Mouse (Mus musculus) embryo, embryonic 9.5 days (tissue): Measurements from ENCODE around the gene Dcaf7.

ENCODE experiments used
- DNase-seq: peaks from one replicate; pipeline ENCODE4 v3.0.0-alpha.2; 2017; ENCODE audit errors: extremely low spot score

The Dcaf7 gene

GRCm38 (mm10) chr11:106045256-106045655, 8.6 kb downstream of the Dcaf7 start:
- DNase-seq, result no peak

DNA sequence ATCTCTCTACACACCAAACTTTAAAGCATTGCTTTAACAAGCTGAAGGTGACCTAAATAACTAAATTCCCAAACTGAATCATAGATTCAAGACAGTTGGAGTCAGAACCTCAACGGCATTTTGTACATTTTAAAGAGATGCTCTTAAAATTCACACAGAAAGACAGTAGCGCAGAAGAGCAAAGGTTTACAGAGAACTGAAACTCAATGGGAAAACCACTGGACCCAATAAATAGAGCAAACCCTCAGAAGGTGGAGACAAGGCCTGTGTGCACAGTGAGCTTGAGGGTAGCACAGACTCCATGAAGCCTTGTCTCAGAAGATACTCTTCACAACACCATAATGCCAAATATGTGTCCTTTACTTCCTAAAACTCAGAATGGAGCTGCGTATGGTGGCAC, 9.1 kb downstream of the Dcaf7 start:
- no peak for DNase-seq

- no peak for DNase-seq
These were observed 9.9 kb downstream of the Dcaf7 start for GRCm38 (mm10) chr11:106046584-106046983.

DNA sequence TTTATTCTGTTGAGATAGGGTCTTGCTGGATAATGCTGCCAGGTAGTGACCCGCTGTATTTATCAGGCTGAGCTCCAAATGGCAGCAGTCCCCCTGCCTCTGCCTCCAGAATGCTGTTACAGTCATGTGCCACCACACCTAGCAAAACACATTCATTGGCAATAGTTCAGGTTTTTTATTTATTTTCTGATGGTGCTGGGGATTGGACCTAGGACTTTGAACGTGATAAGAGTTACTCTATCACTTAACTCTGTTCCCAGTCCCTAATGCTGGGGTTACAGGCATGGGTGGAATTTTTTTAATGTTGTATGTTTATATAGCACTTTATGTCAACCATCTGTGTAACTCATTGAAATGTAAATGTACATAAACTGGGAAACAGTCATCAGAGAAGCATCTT, 17.2 kb downstream of the Dcaf7 start:
- DNase-seq, result no peak

DNA sequence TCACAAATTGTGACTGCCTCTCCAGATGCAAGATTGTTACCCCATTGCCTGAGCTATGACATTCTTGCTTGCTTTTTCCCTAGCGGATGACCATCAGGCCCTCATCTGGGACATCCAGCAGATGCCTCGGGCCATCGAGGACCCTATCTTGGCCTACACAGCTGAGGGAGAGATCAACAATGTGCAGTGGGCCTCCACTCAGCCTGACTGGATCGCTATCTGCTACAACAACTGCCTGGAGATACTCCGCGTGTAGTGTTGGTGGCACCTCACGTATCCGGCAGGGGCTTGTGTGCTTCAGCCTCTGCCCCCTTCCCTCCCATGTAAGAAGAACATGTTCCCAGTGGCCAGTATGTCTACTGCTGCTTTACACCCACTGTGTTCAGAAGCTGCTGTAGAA, 17.9 kb downstream of the Dcaf7 start:
- no peak for DNase-seq

DNA sequence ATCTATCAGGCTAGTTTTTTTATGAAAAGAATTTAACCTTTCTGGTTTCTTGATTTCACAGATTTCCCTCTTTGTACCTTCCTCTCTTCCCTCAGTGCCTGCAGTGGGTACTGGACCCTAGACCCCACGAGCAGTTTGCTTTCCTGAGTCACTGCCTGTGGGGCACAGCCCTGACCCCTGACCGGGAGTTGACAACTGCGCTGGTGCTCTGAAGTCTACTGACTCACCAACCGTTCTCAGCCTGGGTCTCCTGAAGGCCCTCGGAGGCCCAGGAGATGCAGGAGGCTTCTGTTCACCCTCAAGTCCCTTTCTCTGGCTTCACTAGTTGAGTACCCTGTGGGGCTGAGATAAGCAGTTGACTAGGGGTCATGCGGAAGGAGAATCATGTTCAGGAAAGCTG, 18.7 kb downstream of the Dcaf7 start:
- DNase-seq, result no peak

- DNase-seq, result no peak
These were observed 20.3 kb downstream of the Dcaf7 start for GRCm38 (mm10) chr11:106056819-106057491.

DNA sequence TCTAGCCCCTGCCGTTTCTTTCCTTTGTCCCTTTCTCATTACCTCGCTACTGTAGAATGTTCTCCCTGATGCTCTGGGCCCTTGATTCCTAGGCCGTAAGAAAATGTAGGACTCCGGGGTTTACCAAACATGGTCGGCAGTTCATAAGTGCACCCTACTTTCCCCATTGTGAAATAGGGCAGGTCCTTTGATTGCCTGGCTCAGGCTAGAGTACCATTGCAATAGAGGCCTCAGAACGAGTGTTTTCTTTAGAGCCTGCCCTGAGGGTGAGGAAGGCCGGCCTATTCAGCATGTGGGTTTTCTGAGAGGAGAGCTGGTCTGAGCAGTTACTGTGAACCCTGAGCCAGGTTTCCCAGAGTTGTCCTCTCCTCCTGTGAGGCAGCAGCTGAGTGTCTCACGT, 21.3 kb downstream of the Dcaf7 start:
- no peak for DNase-seq

- no peak for DNase-seq
These were observed 23.9 kb downstream of the Dcaf7 start for GRCm38 (mm10) chr11:106060549-106060948.

DNA sequence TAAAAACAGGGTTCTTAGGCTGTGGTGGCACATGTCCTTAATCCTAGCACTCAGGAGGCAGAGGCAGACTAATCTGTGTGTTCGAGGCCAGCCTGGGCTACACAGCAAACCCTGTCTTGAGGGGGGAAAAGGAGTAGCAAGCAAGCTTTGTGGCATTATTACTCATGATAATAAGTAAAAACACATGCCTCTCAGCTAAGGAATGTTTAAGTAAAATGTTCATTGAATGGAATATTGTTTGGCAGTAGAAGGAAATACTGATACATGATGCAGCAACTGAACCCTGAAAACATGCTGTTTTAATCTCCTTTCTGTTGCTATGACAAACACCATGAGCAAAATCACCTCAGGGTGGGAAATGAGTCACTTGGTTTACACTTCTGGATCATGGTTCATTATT, 24.6 kb downstream of the Dcaf7 start:
- no peak for DNase-seq

DNA sequence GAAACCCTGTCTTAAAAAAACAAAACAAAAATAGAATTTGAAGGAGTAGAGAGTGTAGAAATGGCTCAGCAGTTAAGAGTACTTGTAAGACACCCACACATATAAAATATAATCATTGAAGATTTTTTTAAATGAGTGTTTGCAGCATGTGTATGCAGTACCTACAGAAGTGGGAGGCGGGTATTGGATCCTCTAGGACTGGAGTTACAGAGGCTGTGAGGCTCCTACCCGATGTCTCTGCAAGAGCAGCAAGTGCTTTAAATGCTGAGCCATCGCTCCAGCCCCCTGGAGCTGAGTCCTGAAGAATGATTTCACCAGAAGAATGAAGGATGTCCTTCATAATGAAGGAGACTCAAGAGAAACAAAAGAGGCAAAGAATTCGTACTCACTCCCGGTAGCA, 27.1 kb downstream of the Dcaf7 start:
- DNase-seq, result no peak

DNA sequence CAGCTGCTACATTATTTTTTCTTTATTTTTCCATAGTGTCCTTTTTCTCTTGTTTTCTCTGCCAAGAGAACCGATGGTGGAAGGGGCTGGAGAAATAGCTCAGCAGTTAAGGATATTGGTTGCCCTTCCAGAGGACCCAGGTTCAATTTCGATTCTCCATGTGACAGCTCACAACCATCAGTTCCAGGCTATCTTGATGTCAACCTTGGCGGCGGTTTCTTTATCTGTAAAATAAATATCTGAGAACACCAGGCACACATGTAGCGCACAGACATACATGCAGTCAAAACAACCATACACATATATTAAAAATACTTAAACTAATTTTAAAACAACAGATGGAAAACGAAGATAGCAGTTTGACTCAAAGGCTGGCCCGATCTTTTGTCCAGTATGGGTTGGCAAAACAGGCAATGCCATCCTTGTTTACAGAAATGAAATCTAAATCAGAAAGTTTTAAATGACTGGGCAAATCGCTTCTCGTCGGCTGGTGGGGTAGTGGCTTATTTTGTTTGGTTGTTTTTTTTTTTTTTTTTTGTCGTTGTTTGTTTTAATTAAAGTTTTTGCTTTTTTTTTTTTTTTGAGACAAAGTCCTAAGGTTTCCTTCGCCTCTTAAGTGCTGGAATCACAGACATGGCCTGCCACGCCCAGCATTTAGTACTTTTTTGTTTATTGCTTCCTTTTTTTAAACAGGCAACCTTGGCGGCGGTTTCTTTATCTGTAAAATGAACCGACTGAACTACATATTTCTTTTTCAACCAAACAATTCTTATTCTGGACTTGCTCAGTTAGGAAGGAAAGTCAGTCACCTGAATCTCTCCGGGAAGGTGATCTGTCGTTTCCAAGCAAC, 28.6 kb downstream of the Dcaf7 start:
- no peak for DNase-seq

DNA sequence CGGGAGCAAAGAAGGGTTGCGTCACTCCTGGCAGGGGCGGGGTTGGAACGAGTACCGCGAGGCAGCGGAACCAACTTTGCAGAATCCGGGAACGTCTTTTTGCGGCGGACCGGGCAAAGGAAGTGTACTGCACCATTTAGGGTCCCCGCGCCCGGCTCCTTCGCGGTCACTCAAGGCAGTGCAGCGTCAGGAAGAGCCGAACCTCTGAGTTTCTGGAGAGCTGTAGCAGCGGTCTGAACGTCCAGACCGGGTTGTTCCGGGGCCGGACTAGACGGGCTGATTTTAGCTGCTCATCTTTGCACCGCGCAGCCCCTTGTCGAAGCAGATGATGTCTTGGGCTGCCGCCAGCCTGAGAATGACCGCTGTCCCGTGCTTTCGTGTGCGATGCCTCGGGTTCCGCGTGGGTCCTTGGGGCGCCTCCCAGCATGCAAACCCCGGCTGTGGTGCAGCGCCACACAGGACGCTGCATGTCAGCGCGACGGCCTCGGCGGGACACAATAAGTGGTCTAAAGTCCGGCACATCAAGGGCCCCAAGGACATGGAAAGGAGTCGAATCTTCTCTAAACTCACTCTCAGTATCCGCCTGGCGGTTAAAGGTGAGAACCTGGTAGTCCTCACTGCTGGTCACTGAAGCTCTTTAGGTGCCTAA, 29.4 kb downstream of the Dcaf7 start, which contains the start of gene Taco1:
Gene Taco1, plus strand, starts transcription at position 139 of the 649 bp plus-strand sequence.
- peak; percentile 92 for DNase-seq

DNA sequence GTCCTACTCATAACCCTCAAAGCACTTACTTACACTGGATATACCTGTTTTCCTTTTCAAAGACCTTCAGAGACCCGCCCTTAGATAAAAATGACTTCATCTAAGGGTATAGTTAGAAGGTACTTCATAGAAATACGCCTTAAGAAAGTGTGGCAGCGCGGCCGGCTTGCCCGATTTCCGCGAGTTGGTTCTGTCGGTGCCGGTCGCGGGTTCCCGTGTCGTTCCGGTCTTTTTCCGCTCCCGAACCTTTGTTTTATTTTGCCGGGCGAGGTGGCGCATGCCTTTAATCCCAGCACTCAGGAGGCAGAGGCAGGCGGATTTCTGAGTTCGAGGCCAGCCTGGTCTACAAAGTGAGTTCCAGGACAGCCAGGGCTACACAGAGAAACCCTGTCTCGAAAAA, 29.9 kb downstream of the Dcaf7 start:
- peak; percentile 65 for DNase-seq

- DNase-seq, result no peak
These were observed 37.1 kb downstream of the Dcaf7 start for GRCm38 (mm10) chr11:106073774-106074173.

- peak; percentile 75 for DNase-seq
These were observed 39.6 kb downstream of the Dcaf7 start for GRCm38 (mm10) chr11:106076321-106076720.

DNA sequence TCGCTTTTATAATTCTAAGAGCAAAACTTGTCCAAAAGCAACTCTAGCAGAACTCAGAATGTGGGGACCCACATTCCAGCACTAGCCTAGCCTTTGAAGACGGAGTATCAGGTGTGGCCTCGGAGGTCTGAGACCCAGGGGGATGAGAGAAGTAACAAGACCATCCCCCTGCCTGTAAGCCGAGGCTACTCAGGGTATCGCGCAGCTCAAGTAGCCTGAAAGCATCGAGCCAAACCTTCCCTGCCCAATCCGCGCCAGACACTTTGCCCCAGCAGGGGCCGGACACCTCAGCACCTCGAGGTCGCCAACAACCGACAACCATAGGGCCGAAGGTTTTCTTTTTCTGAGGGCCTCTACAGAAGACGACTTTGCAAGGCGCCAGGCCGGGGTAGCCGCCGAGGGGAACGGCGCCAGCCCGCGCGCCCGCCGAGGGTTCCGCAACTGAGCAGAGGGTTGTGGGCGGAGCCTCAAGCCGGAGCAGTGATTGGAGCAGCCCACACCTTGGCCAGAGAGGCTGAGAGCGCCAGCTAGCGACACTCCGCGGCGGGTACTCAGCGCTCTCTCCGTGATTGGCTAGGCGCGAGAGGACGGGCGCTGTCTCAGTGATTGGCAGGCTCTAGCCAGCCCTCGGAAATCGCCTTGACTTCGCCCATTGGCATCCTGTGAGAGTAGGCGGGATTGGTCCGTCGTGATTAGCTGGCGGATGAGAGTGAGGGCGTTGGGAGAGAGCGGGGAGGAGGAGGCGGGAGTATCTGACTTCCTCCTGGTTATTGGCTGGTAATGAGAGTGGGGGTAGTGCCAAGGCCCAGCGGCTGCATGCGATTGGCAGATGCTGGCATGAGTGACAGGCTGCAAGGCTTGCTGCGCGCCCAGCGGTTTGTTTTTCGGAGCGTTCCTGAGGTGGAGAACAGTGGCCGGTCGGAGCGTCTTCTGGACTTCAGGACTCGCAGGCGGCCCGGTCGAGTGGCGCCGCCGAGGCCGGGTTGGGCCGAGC, 47.3 kb downstream of the Dcaf7 start, which contains the start of gene Map3k3:
Gene Map3k3, plus strand, starts transcription at position 906 of the 994 bp plus-strand sequence.
- peak; percentile 97 for DNase-seq

DNA sequence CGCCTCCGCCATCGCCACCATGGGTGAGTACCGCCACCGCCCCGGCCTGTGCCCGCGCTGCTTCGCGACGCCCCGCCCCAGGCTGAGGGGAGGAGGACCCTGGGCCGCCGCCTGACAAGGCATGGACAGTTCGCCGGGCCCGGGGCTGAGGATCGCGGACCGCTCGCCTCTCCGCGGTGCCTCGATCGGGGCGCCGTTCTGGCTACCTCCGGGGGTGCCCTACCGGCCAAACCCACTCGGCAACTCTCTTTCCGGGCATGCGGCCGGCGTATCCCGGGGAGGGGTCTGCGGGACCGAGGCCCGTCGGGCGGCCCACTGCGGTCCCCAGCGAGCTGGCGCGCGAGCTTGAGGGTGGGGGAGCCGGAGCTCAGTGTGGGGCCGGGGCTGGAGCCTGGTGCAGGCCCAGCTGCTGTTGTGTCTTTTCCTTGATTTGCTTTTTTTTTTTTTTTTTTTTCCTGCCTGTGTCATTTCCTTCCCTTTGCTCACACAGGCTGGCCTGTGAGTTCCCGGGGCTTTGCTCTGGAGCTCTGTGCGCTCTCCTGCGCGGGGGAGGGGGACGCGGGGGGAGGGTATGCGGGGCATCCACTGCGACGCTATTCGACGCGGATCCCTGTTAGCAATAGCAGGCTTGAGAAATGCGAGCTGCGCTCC, 48.4 kb downstream of the Dcaf7 start:
- peak; percentile 86 for DNase-seq

GRCm38 (mm10) chr11:106098223-106098622, 61.6 kb downstream of the Dcaf7 start:
- no peak for DNase-seq

- DNase-seq, result no peak
These were observed 66.2 kb downstream of the Dcaf7 start for GRCm38 (mm10) chr11:106102866-106103265.
